Mouse (Mus musculus) G1E-ER4 (cell line): ENCODE measurements around the gene Rhbdf1. TPM values are rescaled to one million over a fixed set of nuclear protein-coding genes. Genes with fewer than 3 reads are reported as not detected.

ENCODE experiments used
- GATA1 ChIP-seq: IDR thresholded peaks from one replicate; pipeline ENCODE4 v1.8.0; 2012; ENCODE audit warnings: low read length, inconsistent platforms
- polyA plus RNA-seq: library from polyadenylated mRNA; stranded (reverse); fragments of >175 nt; gene quantifications from 2 replicates; pipeline ENCODE4 v1.2.3, GENCODE M21; 2012

Gene Rhbdf1
- polyA plus RNA-seq, 1 experiment: 2.9 TPM

GRCm38 (mm10) chr11:32228292-32228845, 6.3 kb upstream of the Rhbdf1 start:
- TF ChIP-seq GATA1: no peak

GRCm38 (mm10) chr11:32227555-32227954, 5.5 kb upstream of the Rhbdf1 start:
- TF ChIP-seq GATA1: no peak

- no peak for TF ChIP-seq GATA1
Observed at GRCm38 (mm10) chr11:32227041-32227440, 4.9 kb upstream of the Rhbdf1 start.

DNA sequence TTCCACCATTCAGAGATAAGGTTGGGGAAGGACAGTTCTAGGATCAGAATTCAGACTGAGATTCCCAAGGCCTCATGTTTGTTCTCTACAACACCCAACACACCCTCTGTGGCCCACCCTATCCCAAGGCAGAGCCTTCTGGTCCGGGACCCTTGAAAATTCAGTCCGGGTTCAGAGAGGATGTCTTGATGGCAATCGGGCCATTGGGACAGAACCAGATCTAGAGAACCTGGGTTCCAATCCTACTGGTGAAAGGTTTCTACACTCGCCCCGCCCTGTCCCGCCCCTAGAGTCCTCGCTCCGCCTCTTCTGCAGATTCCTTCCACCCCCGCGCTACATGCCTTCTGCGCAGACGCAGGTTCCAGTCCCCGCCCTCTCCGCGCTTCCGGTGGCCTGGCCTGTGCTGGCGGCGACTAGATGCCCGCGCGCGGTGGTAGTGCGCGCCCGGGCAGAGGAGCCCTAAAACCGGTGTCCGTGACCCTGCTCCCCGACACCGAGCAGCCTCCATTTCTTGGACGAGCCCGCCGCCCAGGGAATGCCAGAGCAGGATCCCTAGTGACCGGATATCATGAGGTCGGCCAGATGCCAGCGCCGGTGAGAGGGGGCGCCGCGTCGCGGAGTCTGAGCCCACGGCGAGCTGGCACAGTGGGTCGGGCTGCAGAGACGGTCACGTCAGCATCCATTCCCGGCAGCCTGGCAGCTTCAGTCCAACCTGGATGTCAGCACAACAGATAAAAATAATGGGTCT, 4.2 kb upstream of the Rhbdf1 start, which contains the start of gene Mpg:
Gene Mpg, plus strand, starts transcription at position 382 of the 748 bp plus-strand sequence.
- TF ChIP-seq GATA1: no peak

DNA sequence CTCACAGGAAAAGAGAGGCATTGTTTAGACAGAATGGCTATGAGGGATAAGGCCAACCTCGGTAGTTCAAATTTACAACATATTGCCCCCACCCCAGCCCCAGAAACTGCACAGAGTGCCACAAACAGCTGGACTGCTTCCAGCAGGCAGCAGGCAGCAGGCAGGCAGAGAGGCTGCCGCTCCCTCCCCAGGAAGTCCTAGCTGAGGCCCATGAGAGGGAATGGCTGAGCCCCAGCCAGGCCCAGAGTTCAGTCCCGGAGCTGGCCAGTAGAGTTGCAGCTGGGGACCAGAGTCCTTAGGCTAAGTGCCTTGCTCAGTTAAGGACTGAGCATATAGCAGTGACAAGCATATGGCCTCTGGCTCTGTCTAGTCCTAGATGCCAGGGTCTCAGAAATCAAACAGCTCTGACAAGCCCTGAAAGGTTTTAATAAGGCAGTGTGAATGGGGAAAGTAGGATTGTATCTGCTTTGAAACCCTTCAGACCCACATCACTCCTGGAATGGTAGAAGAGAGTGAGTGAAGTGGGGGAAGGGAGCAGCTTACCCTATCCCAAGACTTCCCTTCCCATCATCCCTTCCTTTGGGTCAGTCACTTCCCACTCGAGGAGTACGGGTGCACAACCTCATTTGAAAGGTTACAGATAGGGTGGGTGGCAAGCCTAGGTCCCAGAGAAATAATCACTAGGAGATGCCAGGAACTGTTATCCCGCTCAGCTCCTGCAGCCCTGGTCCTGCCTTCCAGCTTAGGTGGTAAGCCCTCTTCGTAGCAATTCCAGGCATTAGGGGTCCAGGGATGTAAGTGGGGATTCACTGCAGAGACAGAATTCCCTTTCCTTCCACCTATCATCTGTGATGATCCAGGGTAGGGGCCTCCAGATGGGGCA, 3.4 kb upstream of the Rhbdf1 start:
- no peak for TF ChIP-seq GATA1

GRCm38 (mm10) chr11:32224468-32225139, 2.5 kb upstream of the Rhbdf1 start:
- no peak for TF ChIP-seq GATA1

GRCm38 (mm10) chr11:32223297-32223967, 1.3 kb upstream of the Rhbdf1 start:
- TF ChIP-seq GATA1: no peak

- no peak for TF ChIP-seq GATA1
Observed at GRCm38 (mm10) chr11:32222570-32223194, 582 bp upstream of the Rhbdf1 start.

DNA sequence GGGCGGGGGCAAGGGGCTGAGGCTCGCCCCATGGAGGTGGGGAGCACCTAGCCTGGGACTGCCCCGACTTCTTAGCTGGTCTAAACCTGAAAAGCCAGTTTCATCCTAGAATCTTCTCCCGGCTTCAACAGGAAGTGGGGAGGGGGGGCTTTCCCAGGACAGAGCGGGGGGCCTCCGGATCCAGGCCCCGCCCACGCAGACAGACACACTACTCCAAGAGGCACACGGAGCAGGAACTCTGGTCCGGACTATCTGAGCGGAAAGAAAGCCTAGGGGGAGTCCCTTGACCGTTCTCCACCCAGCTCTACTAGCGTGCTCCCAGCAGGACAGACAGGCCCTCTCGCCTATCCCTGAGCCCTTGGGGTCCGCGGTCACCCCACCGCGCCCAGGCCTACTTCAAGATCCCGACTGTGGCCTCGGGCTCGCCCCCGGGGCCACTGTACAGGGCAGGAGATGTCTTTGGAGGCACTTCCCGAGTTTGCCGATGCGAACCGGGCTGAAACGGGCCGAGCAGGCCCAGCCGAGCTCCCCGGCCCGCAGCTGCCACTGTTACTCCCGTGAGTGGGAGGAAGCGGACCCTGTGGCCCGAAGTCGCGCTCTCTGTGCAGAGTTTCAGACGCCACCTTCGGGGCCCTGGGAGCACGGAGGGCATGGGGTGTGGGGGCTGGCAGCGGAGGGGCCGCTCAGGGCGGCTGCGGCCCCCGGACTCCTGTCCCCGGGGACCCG, 712 bp downstream of the Rhbdf1 start:
- TF ChIP-seq GATA1: no peak

GRCm38 (mm10) chr11:32220607-32221224, 1.4 kb downstream of the Rhbdf1 start:
- TF ChIP-seq GATA1: no peak

DNA sequence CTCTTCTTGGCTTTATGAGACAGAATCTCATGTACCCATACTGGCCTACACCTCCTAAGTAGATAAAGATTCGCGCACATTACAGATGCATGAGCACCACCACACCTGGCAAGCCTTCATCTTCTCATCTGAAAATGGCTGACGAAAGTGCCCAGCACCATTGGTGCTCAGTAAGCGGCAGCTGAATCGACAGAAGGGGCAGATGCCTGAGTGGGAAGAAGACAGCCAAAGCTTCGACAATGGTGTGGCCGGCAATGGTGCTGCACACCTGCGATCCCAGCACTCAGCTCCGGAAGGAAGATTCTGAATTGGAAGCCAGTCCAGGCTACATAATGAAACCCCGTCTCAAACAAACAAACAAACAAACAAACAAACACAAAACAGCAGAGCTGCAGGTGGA, 2.8 kb downstream of the Rhbdf1 start:
- no peak for TF ChIP-seq GATA1

DNA sequence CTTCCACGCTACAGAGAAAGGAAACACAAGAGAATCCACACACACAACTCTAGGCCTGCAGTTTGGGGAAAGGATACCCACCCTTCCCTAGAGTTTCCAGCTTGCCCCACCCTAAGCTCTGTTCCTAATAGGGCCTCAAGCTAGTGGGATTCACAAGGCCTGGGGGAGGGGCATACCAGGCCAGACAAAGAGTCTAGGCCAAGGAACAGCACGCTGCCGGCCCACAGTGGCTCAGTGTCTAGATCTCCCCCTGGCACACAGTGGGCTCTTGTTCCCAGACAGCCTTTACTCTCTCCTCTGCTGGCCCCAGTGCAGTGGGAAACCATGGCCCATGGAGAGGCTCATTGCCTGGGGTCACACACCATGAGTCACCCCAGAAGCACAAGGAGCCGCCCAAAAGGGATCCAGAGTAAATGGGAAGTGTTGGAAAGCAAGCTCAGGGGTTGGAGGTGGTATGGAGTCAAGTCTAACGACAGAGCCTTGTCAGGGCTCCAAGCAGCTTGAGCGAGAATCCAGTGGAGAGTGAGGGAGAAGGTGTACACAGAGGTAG, 3.5 kb downstream of the Rhbdf1 start:
- TF ChIP-seq GATA1: no peak

- TF ChIP-seq GATA1: no peak
Observed at GRCm38 (mm10) chr11:32216851-32217250, 5.2 kb downstream of the Rhbdf1 start.
